Mouse (Mus musculus) small intestine, adult 2 months (tissue): Measurements from ENCODE around the gene Mark4.

Experiments used
- CTCF ChIP-seq: fragments of 200-500 bp; IDR thresholded peaks from 2 replicates; pipeline ENCODE4 v1.5.1; 2012; ENCODE audit warnings: low read depth, mild to moderate bottlenecking, control low read depth, inconsistent platforms, low read length, moderate library complexity, mixed read lengths; ENCODE audit not compliant: insufficient replicate concordance, insufficient read length; ENCODE audit errors: extremely low read depth
- POLR2A ChIP-seq: fragments of 200-500 bp; IDR thresholded peaks from 2 replicates; pipeline ENCODE4 v1.6.1; 2012; ENCODE audit warnings: low read depth, mild to moderate bottlenecking, control low read depth, inconsistent platforms, low read length, moderate library complexity

GRCm38 (mm10) chr7:19461488-19461887, 2.9 kb upstream of the Mark4 start:
- TF ChIP-seq CTCF: peak; percentile 71; the same call in 1 of the 2 replicates
- TF ChIP-seq POLR2A: no peak
